In the genomic region with DNA sequence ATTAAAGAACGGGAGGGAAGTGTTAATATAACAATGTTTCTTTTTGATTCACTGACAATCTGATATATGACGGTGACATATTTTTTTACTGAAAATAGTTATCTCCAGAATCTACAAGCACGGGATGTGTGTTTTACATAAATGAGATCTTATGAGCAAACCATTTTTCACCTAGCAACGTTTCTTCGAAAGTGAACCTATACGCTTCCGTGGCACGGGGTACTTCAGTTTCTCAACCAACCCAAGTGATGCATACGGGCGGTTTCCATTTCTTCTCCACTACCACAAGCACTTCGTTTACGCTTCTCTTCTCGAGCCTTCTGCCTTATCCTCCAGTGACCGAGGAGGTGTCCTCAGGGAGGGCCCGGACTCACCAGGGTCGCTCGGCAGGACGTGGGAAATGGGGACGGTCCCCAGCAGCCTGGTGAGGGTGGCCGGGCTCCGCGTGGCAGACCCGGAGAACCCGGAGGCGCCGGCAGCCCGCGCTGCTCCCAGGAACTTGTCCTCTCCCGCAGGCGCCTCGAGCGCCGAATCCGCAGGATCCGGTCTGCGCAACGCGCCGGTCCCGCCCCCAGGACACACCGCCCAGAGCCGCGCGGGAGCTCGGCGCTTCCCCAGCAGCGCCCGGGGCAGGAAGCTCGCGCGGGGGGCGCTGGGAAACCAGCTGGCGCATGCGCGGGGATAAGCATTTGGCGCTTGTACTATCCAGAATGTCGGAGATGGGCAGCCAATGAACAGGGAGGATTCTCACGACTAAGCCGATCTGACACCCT, we compare ENCODE assay signal across 8 mouse cellular contexts. TPM values are rescaled to one million over a fixed set of nuclear protein-coding genes. Genes with fewer than 3 reads are reported as not detected.
A peak's percentile ranks its signal among the peaks of the same experiment; 100 is the strongest.
DNase-seq lines count a peak whose midpoint lies in the region; ATAC-seq and TF ChIP-seq lines count a peak whose summit lies in the region.

A gene (minus strand): TSS at position 644 of the 773 bp plus-strand sequence.

- peaks cover 5% of the 10 kb centered on the region; the same call in 1 of the 2 replicates for H3K36me3 ChIP-seq in heart, embryonic 11.5 days (ENCODE audit: control insufficient read depth, insufficient read depth, low read length)
- H3K36me3 ChIP-seq in kidney, postnatal 0 days (ENCODE audit: insufficient read depth, low read length) = peaks cover 9% of the 10 kb centered on the region; the same call in 1 of the 2 replicates
- H3K36me3 ChIP-seq in liver, embryonic 11.5 days (ENCODE audit: control insufficient read depth, insufficient read depth, low read length) = peaks cover 9% of the 10 kb centered on the region
- peaks cover 20% of the 10 kb centered on the region for H3K36me3 ChIP-seq in stomach, embryonic 14.5 days (ENCODE audit: control insufficient read depth, insufficient read depth, low read length)

- H3K9ac ChIP-seq in heart, embryonic 11.5 days (ENCODE audit: low read depth, low read length) = peak within 1 kb of the TSS; percentile 96
- H3K9ac ChIP-seq in kidney, postnatal 0 days (ENCODE audit: low read depth, low read length) = peak within 1 kb of the TSS; percentile 87
- peak within 1 kb of the TSS; percentile 79 for H3K9ac ChIP-seq in liver, embryonic 11.5 days (ENCODE audit: low read depth, low read length)
- peak within 1 kb of the TSS; percentile 95 for H3K9ac ChIP-seq in stomach, embryonic 14.5 days (replicated peaks; ENCODE audit: low read depth, low read length)

- no peaks in the 10 kb centered on the region for H3K27me3 ChIP-seq in heart, embryonic 11.5 days (ENCODE audit: control insufficient read depth, insufficient read depth, low read length)
- no peaks in the 10 kb centered on the region for H3K27me3 ChIP-seq in kidney, postnatal 0 days (ENCODE audit: insufficient read depth, low read length)
- no peaks in the 10 kb centered on the region for H3K27me3 ChIP-seq in liver, embryonic 11.5 days (replicated peaks; ENCODE audit: control insufficient read depth, insufficient read depth, low read length)
- no peaks in the 10 kb centered on the region for H3K27me3 ChIP-seq in stomach, embryonic 14.5 days (ENCODE audit: control insufficient read depth, insufficient read depth, low read length)

- peak within 1 kb of the TSS; percentile 77 for H3K4me2 ChIP-seq in heart, embryonic 11.5 days
- H3K4me2 ChIP-seq in kidney, postnatal 0 days (ENCODE audit: low read length) = peak within 1 kb of the TSS; percentile 80
- H3K4me2 ChIP-seq in liver, embryonic 11.5 days = peak within 1 kb of the TSS; percentile 95
- peak within 1 kb of the TSS; percentile 80 for H3K4me2 ChIP-seq in stomach, embryonic 14.5 days (replicated peaks; ENCODE audit: low read depth, low read length)

- H3K27ac ChIP-seq in heart, embryonic 11.5 days (ENCODE audit: low read depth, low read length) = peak within 1 kb of the TSS; percentile 94
- H3K27ac ChIP-seq in kidney, postnatal 0 days = peak within 1 kb of the TSS; percentile 94
- peak within 1 kb of the TSS; percentile 81 for H3K27ac ChIP-seq in liver, embryonic 11.5 days (ENCODE audit: low read depth, low read length)
- H3K27ac ChIP-seq in stomach, embryonic 14.5 days (ENCODE audit: low read length) = peak within 1 kb of the TSS; percentile 95

- 0 out of 2 replicates have a peak, but pooled peaks have one; percentile 1 for TF ChIP-seq CTCF in kidney, postnatal 0 days (IDR thresholded peaks at IDR 0.05; ENCODE audit: low read depth)

- ATAC-seq in erythroblast, adult 5-6 weeks (replicated peaks; ENCODE audit: low FRiP score, poor library complexity, severe bottlenecking) = peak; percentile 95
- ATAC-seq in heart, embryonic 11.5 days (replicated peaks; ENCODE audit: insufficient number of reproducible peaks, low FRiP score, low TSS enrichment) = peak; percentile 96
- peak; percentile 97 for ATAC-seq in kidney, postnatal 0 days (replicated peaks; ENCODE audit: low FRiP score, low read depth)
- ATAC-seq in liver, embryonic 11.5 days (replicated peaks; ENCODE audit: low FRiP score) = peak; percentile 96
- peak; percentile 98 for ATAC-seq in stomach, embryonic 14.5 days (ENCODE audit: insufficient number of reproducible peaks, insufficient read depth, low FRiP score, low read depth)

- peak within 1 kb of the TSS; percentile 60 for H3K4me3 ChIP-seq in heart, embryonic 11.5 days (ENCODE audit: low read depth, low read length)
- H3K4me3 ChIP-seq in kidney, postnatal 0 days (replicated peaks; ENCODE audit: low read depth, low read length) = peak within 1 kb of the TSS; percentile 72
- H3K4me3 ChIP-seq in liver, embryonic 11.5 days (ENCODE audit: low read depth, low read length) = peak within 1 kb of the TSS; percentile 67
- H3K4me3 ChIP-seq in stomach, embryonic 14.5 days (ENCODE audit: low read depth, low read length) = peak within 1 kb of the TSS; percentile 71

- H3K9me3 ChIP-seq in heart, embryonic 11.5 days (replicated peaks; ENCODE audit: control insufficient read depth, low read length) = no peaks in the 10 kb centered on the region
- no peaks in the 10 kb centered on the region for H3K9me3 ChIP-seq in kidney, postnatal 0 days (replicated peaks; ENCODE audit: low read length)
- H3K9me3 ChIP-seq in liver, embryonic 11.5 days (ENCODE audit: control insufficient read depth, low read length) = no peaks in the 10 kb centered on the region
- H3K9me3 ChIP-seq in stomach, embryonic 14.5 days (ENCODE audit: control insufficient read depth, low read depth, low read length) = no peaks in the 10 kb centered on the region

- peak; percentile 93 for DNase-seq in B cell, adult 2 months
- DNase-seq in brain, adult 2 months (ENCODE audit: low read depth, low spot score) = peak; percentile 99
- peak; percentile 99 for DNase-seq in kidney, postnatal 0 days (ENCODE audit: low spot score)
- peak; percentile 88 for DNase-seq in liver, embryonic 11.5 days (ENCODE audit: low spot score)
- DNase-seq in naive thymus-derived CD4-positive, alpha-beta T cell, adult 2 months (ENCODE audit: low read depth) = peak; percentile 96

- 1% methylated on average over 59 of the region's 59 CpGs for WGBS in heart, embryonic 11.5 days (ENCODE audit: insufficient replicate concordance)
- WGBS in kidney, postnatal 0 days = under 1% methylated on average over 59 of the region's 59 CpGs
- WGBS in liver, embryonic 11.5 days = 1% methylated on average over 59 of the region's 59 CpGs
- under 1% methylated on average over 59 of the region's 59 CpGs for whole genome bisulfite sequencing in stomach, embryonic 14.5 days

- peaks cover 10% of the 10 kb centered on the region for H3K4me1 ChIP-seq in heart, embryonic 11.5 days (ENCODE audit: control insufficient read depth, insufficient read depth, low read length)
- peaks cover 3% of the 10 kb centered on the region; the same call in 1 of the 2 replicates for H3K4me1 ChIP-seq in kidney, postnatal 0 days (replicated peaks; ENCODE audit: insufficient read depth, low read length)
- H3K4me1 ChIP-seq in liver, embryonic 11.5 days (replicated peaks; ENCODE audit: control insufficient read depth, insufficient read depth, low read length) = peaks cover 7% of the 10 kb centered on the region
- peaks cover 5% of the 10 kb centered on the region; the same call in 1 of the 2 replicates for H3K4me1 ChIP-seq in stomach, embryonic 14.5 days (ENCODE audit: control insufficient read depth, insufficient read depth, low read length)

RNA-seq across cellular contexts. Expression of the gene that starts here (rescaled TPM):
- 1.7 and 2.5 TPM in 2 replicates for total RNA-seq in erythroblast, adult 5-6 weeks (2015; ENCODE audit: low replicate concordance)
- total RNA-seq in erythroblast, adult 5-6 weeks (2017; ENCODE audit: low replicate concordance) = 0.34 and 2.5 TPM in 2 replicates
- polyA plus RNA-seq in heart, embryonic 11.5 days (2014; fragmentation: Nextera tagmentation; extraction: Ambion mirVana) = 15.1 and 17.4 TPM in 2 replicates
- 16.8 and 19.1 TPM in 2 replicates for polyA plus RNA-seq in kidney, postnatal 0 days (2015; fragmentation: Nextera tagmentation; extraction: Ambion mirVana)
- polyA plus RNA-seq in liver, embryonic 11.5 days (2014; fragmentation: Nextera tagmentation; extraction: Ambion mirVana) = 14.3 and 14.8 TPM in 2 replicates
- polyA plus RNA-seq in stomach, embryonic 14.5 days (2014; fragmentation: Nextera tagmentation; extraction: Ambion mirVana) = 18.1 and 18.9 TPM in 2 replicates

Comparison
In these comparisons a context has a peak if more than half of its experiments do, and no peak if none do; other contexts are left out.
1. Peak in every context shown above with its lines: DNase-seq, ATAC-seq, H3K4me3 ChIP-seq and H3K27ac ChIP-seq.